Comparison of ENCODE assay signal across 17 mouse cellular contexts in the genomic region with DNA sequence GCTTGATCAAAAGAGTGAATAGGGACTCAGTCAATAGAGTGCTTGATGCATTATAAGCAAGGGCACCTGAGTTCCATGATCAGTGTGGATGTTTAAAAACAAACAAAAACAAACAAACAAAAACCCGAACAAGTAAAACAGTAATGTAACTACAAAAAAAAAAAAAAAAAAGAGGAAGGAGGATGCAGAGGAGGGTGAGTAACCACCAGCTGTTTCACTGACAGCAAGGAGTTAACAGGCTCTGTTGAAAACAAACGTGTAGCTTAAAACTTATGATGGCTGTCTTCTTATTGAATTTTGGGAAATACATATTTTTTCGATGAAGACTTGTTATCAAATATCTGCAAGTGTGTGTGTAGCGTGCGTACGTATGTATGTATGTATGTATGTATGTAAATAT. TPM values are rescaled to one million over a fixed set of nuclear protein-coding genes. Genes with fewer than 3 reads are reported as not detected.
"Had no signal": no experiment of that assay in that cellular context is flagged by ENCODE, and none has a peak within 500 bp of the region (broad histone marks: within the 10 kb centered on the region; RNA-seq: fewer than 3 reads in every experiment).

No protein-coding gene starts in this region.

- H3K27ac ChIP-seq: neural tube, embryonic 13.5 days; neural tube, embryonic 15.5 days; stomach, embryonic 15.5 days; stomach, postnatal 0 days had no signal

- H3K27me3 ChIP-seq: neural tube, embryonic 13.5 days; neural tube, embryonic 15.5 days; stomach, embryonic 15.5 days had no signal

- H3K9me3 ChIP-seq: neural tube, embryonic 13.5 days; neural tube, embryonic 15.5 days; stomach, embryonic 15.5 days had no signal

- H3K9ac ChIP-seq: neural tube, embryonic 13.5 days; neural tube, embryonic 15.5 days; stomach, embryonic 15.5 days had no signal

- H3K36me3 ChIP-seq: neural tube, embryonic 13.5 days; neural tube, embryonic 15.5 days; stomach, embryonic 15.5 days had no signal

- H3K4me2 ChIP-seq: neural tube, embryonic 13.5 days; neural tube, embryonic 15.5 days; stomach, embryonic 15.5 days had no signal

- H3K4me1 ChIP-seq: neural tube, embryonic 13.5 days; neural tube, embryonic 15.5 days; stomach, embryonic 15.5 days had no signal

- DNase-seq: retina, postnatal 1 day; right cerebral cortex, adult 18-20 months; right cerebral cortex, postnatal 14 days; right cerebral cortex, postnatal 25 days; right cerebral cortex, postnatal 4 days; spleen, adult 18-20 months; thymus, adult 18-20 months; thymus, adult 2 months; thymus, postnatal 14 days; thymus, postnatal 25 days; thymus, postnatal 36 days; thymus, postnatal 4 days had no signal

- H3K4me3 ChIP-seq: neural tube, embryonic 13.5 days; neural tube, embryonic 15.5 days; stomach, embryonic 15.5 days had no signal

RNA-seq across cellular contexts. Expression of gene C1ql3, which starts 37.0 kb away (rescaled TPM):
- total RNA-seq: neutrophil, adult 5-6 weeks had no signal
